Mouse (Mus musculus) hindbrain, embryonic 13.5 days (tissue): ENCODE results near the gene Cd40. TPM values are rescaled to one million over a fixed set of nuclear protein-coding genes. Genes with fewer than 3 reads are reported as not detected.

ENCODE experiments used
- ATAC-seq: fragments of 200-750 bp; cut with Nextera tagmentation; 2 replicates; pipeline ENCODE4 v1.8.0; 2017; ENCODE audit warnings: moderate TSS enrichment; ENCODE audit not compliant: low FRiP score
- H3K27ac ChIP-seq: fragments of 300-500 bp; sonication (generic); 2 replicates; pipeline ENCODE4 v1.5.1; 2015; ENCODE audit warnings: inconsistent platforms, mild to moderate bottlenecking, moderate library complexity
- H3K27me3 ChIP-seq: fragments of 300-500 bp; sonication (generic); 2 replicates; pipeline ENCODE4 v1.6.1; 2015; ENCODE audit warnings: mild to moderate bottlenecking, inconsistent platforms
- H3K36me3 ChIP-seq: fragments of 300-500 bp; sonication (generic); 2 replicates; pipeline ENCODE4 v1.6.1; 2015; ENCODE audit warnings: mild to moderate bottlenecking, inconsistent platforms
- H3K4me1 ChIP-seq: fragments of 300-500 bp; sonication (generic); replicated peaks from 2 replicates; pipeline ENCODE4 v1.6.1; 2015; ENCODE audit warnings: inconsistent platforms
- H3K4me2 ChIP-seq: fragments of 300-500 bp; sonication (generic); 2 replicates; pipeline ENCODE4 v1.6.1; 2015; ENCODE audit warnings: inconsistent platforms, mild to moderate bottlenecking, moderate library complexity
- H3K4me3 ChIP-seq: fragments of 300-500 bp; sonication (generic); 2 replicates; pipeline ENCODE4 v1.5.1; 2015; ENCODE audit warnings: mild to moderate bottlenecking, inconsistent platforms
- H3K9ac ChIP-seq: fragments of 300-500 bp; sonication (generic); 2 replicates; pipeline ENCODE4 v1.6.1; 2015; ENCODE audit warnings: mild to moderate bottlenecking, inconsistent platforms
- H3K9me3 ChIP-seq: fragments of 300-500 bp; sonication (generic); 2 replicates; pipeline ENCODE4 v1.6.1; 2016; ENCODE audit warnings: inconsistent platforms
- WGBS: fragments of 180-500 bp; shearing (Covaris S2); methylation state at CpG from one replicate; pipeline ENCODE4 v1.1.7; 2015; 5-methylcytosine and 5-hydroxymethylcytosine counted together
- polyA plus RNA-seq: library from polyadenylated mRNA; unstranded; fragments of >200 nt; fragmentation: Nextera tagmentation; extraction: Ambion mirVana; gene quantifications from 2 replicates; pipeline ENCODE4 v1.2.1, GENCODE M21; 2015

The Cd40 gene
- polyA plus RNA-seq, 1 experiment from 2014 or later, result 8.6 TPM

DNA sequence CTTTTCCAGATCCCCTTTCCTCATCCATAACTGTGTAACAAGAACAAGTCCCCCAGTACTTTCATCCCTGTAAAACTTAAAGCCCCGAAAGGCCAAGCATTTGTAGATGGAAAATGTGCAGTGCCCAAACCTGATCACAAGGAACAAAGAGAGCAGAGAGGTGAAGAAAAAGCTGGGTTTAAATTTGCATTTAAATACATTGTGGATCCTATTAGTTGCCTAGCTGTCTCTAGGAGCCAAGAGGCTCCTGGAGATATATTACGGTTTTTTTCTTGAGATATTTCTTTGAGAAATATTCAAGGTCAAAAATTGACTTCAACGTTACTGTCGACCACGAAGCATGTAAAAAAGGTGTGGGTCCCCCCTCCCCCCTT, 20.4 kb upstream of the Cd40 start:
- Histone ChIP-seq H3K27me3 (no peaks in the 10 kb centered on the region), H3K4me1 (peaks cover 36% of the 10 kb centered on the region), H3K4me2 (peak overlapping the region; percentile 45), H3K9me3 (no peaks in the 10 kb centered on the region), H3K9ac (no peak overlapping the region), H3K4me3 (peak overlapping the region; percentile 95; the same call in 1 of the 2 replicates), H3K27ac (peak overlapping the region; percentile 88), H3K36me3 (no peaks in the 10 kb centered on the region)
- 7% methylated on average over 5 of the region's 5 CpGs for WGBS
- ATAC-seq, result no peak; the same call in 1 of the 2 replicates

DNA sequence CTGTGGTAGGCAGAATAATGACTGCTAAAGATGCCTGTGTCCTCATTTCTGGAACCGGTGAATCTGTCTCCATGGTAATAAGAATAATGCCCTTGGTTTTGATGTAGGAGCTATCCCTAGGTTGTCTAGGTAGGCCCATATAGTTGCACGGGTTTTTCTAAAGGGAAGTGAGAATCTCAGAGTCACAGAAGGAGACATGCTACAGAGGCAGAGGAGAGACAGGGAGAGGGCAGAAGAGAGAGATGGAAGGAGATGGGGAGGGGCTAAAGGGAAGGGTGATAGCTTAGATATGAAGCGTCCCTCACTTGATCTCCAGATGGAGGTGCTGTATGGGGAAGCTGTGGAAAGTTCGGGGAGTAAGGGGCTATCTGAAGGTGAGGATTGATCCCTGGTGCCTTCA, 18.0 kb upstream of the Cd40 start:
- Histone ChIP-seq H3K27ac (no peak overlapping the region), H3K4me2 (no peak overlapping the region), H3K4me1 (peaks cover 20% of the 10 kb centered on the region), H3K36me3 (no peaks in the 10 kb centered on the region), H3K9me3 (no peaks in the 10 kb centered on the region), H3K27me3 (0 out of 2 replicates have a peak, but pooled peaks cover 6% of the 10 kb centered on the region), H3K4me3 (no peak overlapping the region), H3K9ac (no peak overlapping the region)
- 63% methylated on average over 4 of the region's 4 CpGs for WGBS
- ATAC-seq, result no peak

- Histone ChIP-seq H3K4me3 (no peak overlapping the region), H3K4me2 (no peak overlapping the region), H3K4me1 (peaks cover 21% of the 10 kb centered on the region), H3K36me3 (no peaks in the 10 kb centered on the region), H3K27ac (peak overlapping the region; percentile 81; the same call in 1 of the 2 replicates), H3K27me3 (0 out of 2 replicates have a peak, but pooled peaks cover 6% of the 10 kb centered on the region), H3K9me3 (no peaks in the 10 kb centered on the region), H3K9ac (no peak overlapping the region)
- WGBS, result 79% methylated on average over 5 of the region's 5 CpGs
- no peak for ATAC-seq
Observed at GRCm38 (mm10) chr2:165042126-165042525, 13.3 kb upstream of the Cd40 start.

DNA sequence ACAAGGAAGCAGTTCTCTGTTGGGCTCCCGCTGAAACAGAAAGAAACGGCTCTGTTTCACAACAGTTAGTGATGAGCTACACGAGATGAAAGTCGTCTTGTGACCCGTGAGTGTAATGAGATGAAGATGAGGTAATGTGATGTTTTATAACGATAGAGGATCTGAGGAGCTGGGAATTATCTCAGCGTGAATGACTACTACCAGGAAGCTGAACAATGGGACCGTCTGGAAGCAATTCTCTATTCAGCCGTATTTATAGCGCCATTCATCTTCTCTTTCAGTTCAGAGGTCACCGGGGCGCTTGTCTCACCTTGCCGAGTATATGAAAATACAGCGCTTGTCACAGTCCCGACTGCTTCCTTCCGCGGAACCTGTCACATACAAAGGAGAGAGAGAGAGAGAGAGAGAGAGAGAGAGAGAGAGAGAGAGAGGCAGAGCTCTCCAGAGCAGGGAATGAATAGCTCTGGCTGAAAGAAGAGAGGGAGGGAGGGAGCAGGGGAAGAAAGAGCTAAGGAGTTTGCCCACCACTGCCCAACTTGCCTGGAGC, 12.3 kb upstream of the Cd40 start:
- no peaks in the 10 kb centered on the region for H3K36me3 ChIP-seq
- 0 out of 2 replicates have a peak overlapping the region, but pooled peaks have one; percentile 55 for H3K9ac ChIP-seq
- peak overlapping the region; percentile 81 for H3K27ac ChIP-seq
- H3K4me1 ChIP-seq, result peaks cover 21% of the 10 kb centered on the region
- H3K4me3 ChIP-seq, result peak overlapping the region; percentile 20; the same call in 1 of the 2 replicates
- 6% methylated on average over 17 of the region's 17 CpGs for WGBS
- peak; percentile 46 for ATAC-seq
- 0 out of 2 replicates have a peak, but pooled peaks cover 6% of the 10 kb centered on the region for H3K27me3 ChIP-seq
- no peaks in the 10 kb centered on the region for H3K9me3 ChIP-seq
- peak overlapping the region; percentile 46 for H3K4me2 ChIP-seq

GRCm38 (mm10) chr2:165043729-165044128, 11.7 kb upstream of the Cd40 start:
- Histone ChIP-seq H3K4me2 (peak overlapping the region; percentile 46; the same call in 1 of the 2 replicates), H3K9me3 (no peaks in the 10 kb centered on the region), H3K27ac (peak overlapping the region; percentile 81), H3K4me1 (peaks cover 21% of the 10 kb centered on the region), H3K9ac (no peak overlapping the region), H3K4me3 (no peak overlapping the region), H3K27me3 (0 out of 2 replicates have a peak, but pooled peaks cover 6% of the 10 kb centered on the region), H3K36me3 (no peaks in the 10 kb centered on the region)
- 48% methylated on average over 2 of the region's 2 CpGs for WGBS
- ATAC-seq, result peak; percentile 9; the same call in 1 of the 2 replicates

GRCm38 (mm10) chr2:165049044-165049443, 6.4 kb upstream of the Cd40 start:
- Histone ChIP-seq H3K27ac (no peak overlapping the region), H3K9ac (no peak overlapping the region), H3K9me3 (no peaks in the 10 kb centered on the region), H3K27me3 (no peaks in the 10 kb centered on the region), H3K36me3 (no peaks in the 10 kb centered on the region), H3K4me3 (no peak overlapping the region), H3K4me1 (peaks cover 17% of the 10 kb centered on the region), H3K4me2 (no peak overlapping the region)
- 41% methylated on average over 5 of the region's 5 CpGs for WGBS
- no peak for ATAC-seq

- Histone ChIP-seq H3K4me1 (peaks cover 19% of the 10 kb centered on the region), H3K4me2 (no peak overlapping the region), H3K4me3 (no peak overlapping the region), H3K9ac (no peak overlapping the region), H3K36me3 (no peaks in the 10 kb centered on the region), H3K9me3 (no peaks in the 10 kb centered on the region), H3K27ac (peak overlapping the region; percentile 40; the same call in 1 of the 2 replicates), H3K27me3 (peaks cover 14% of the 10 kb centered on the region; the same call in 1 of the 2 replicates)
- WGBS, result 80% methylated on average over 18 of the region's 18 CpGs
- ATAC-seq, result no peak
Observed at GRCm38 (mm10) chr2:165050826-165051548, 4.4 kb upstream of the Cd40 start.

GRCm38 (mm10) chr2:165051566-165051965, 3.9 kb upstream of the Cd40 start:
- Histone ChIP-seq H3K4me3 (no peak overlapping the region), H3K4me2 (no peak overlapping the region), H3K27ac (peak overlapping the region; percentile 40), H3K9ac (no peak overlapping the region), H3K4me1 (peaks cover 19% of the 10 kb centered on the region), H3K36me3 (no peaks in the 10 kb centered on the region), H3K27me3 (peaks cover 20% of the 10 kb centered on the region), H3K9me3 (no peaks in the 10 kb centered on the region)
- ATAC-seq, result no peak
- WGBS, result 53% methylated on average over 11 of the region's 11 CpGs

GRCm38 (mm10) chr2:165055905-165056304, 478 bp downstream of the Cd40 start:
- H3K9ac ChIP-seq, result no peak overlapping the region
- H3K4me2 ChIP-seq, result peak overlapping the region; percentile 35
- 12% methylated on average over 7 of the region's 7 CpGs for WGBS
- H3K36me3 ChIP-seq, result no peaks in the 10 kb centered on the region
- no peak for ATAC-seq
- H3K4me1 ChIP-seq, result peaks cover 17% of the 10 kb centered on the region
- peak overlapping the region; percentile 14 for H3K4me3 ChIP-seq
- peaks cover 27% of the 10 kb centered on the region for H3K27me3 ChIP-seq
- H3K9me3 ChIP-seq, result no peaks in the 10 kb centered on the region
- no peak overlapping the region for H3K27ac ChIP-seq

GRCm38 (mm10) chr2:165056377-165057085, 1.1 kb downstream of the Cd40 start:
- Histone ChIP-seq H3K27me3 (peaks cover 27% of the 10 kb centered on the region), H3K4me1 (peaks cover 11% of the 10 kb centered on the region), H3K9ac (no peak overlapping the region), H3K4me2 (0 out of 2 replicates have a peak overlapping the region, but pooled peaks have one; percentile 2), H3K9me3 (no peaks in the 10 kb centered on the region), H3K36me3 (no peaks in the 10 kb centered on the region), H3K4me3 (no peak overlapping the region), H3K27ac (no peak overlapping the region)
- 85% methylated on average over 14 of the region's 14 CpGs for WGBS
- ATAC-seq, result no peak

DNA sequence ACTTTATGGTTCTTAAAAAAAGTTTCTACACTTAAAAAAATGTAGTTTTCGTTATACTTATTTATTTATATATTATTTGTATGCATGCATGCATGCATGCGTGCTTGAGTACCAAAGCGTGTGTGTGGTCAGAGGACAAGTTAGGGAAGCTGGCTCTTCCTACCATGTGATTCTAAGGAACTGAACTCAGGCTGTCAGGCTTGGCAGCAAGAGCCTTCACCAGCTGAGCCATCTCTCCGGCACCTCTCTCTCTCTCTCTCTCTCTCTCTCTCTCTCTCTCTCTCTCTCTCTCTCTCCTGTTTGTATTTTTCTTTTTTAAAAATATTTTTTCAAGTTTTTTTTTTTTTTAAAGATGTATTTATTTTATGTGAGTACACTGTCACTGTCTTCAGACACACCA, 4.5 kb downstream of the Cd40 start:
- peaks cover 23% of the 10 kb centered on the region for H3K27me3 ChIP-seq
- H3K4me2 ChIP-seq, result no peak overlapping the region
- no peak overlapping the region for H3K27ac ChIP-seq
- WGBS, result 90% methylated on average over 4 of the region's 4 CpGs
- ATAC-seq, result no peak
- no peak overlapping the region for H3K9ac ChIP-seq
- H3K36me3 ChIP-seq, result no peaks in the 10 kb centered on the region
- H3K9me3 ChIP-seq, result no peaks in the 10 kb centered on the region
- peaks cover 12% of the 10 kb centered on the region for H3K4me1 ChIP-seq
- H3K4me3 ChIP-seq, result no peak overlapping the region
